Mouse (Mus musculus) right cerebral cortex, postnatal 10 days (tissue): ENCODE measurements at regions not wholly inside any gene's neighbourhood (a gene's known extent, or its start where the extent isn't known, plus 50 kb on each side); places are given as distances from the start of the nearest gene placed in this dataset.

Experiments
- DNase-seq, 2 experiments: peaks; one replicate each; pipeline ENCODE4 v3.0.0; 2021; ENCODE audit warnings: low spot score in 2 of 2

DNA sequence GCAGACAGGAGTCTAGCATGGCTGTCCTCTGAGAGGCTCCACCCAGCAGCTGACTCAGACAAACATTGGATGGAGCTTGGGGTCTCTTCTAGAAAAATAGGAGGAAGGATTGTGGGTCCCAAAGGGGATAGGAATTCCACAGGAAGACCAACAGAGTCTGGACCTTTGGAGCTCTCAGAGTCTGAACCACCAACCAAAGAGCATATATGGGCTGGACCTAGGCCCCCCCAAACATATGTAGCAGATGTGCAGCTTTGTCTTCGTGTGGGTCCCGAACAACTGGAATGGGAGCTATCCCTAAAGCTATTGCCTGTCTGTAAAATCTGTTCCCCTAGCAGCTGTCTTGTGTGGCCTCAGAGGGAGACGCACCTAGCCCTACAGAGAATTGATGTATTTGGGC is 50.1 kb upstream of the Cpm start:
- DNase-seq = no peak

GRCm38 (mm10) chr10:117578696-117579146 is 50.6 kb upstream of the Cpm start:
- no peak for DNase-seq

DNA sequence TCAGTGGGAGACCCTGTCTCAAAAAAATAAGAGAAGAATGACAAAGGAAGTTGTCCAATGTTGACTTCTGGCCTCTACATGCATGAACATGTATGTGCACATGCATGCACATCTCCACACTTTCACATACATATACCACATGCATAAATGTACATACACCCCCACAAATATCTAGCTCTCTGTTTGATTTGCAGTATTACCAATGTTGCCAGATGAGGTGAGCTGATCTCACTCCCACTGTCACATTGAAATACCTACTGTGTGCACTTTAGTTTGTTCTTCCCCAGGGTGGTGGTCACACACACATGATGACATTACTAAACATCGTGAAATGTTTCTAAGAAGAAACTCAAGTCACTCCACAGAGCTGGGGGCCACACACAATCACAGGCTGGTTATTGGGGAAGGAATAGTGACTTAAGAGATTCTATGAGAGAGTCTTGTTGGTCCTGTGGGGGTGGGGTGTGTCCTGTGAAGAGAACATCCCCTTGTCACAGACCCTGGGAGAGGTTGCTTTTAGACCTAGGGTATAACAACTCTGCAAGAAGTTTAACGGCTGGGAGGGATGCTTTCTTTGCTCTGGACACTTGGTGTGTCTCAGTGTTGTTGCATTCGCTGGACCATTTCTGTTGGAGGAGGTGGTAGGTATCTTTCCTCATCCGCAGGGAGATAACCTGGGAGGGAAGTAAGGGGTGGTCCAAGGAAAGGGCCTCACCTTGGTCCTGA is 51.2 kb upstream of the Cpm start:
- no peak for DNase-seq

- DNase-seq = no peak
Measured at GRCm38 (mm10) chr10:117576881-117577730, 52.2 kb upstream of the Cpm start.

DNA sequence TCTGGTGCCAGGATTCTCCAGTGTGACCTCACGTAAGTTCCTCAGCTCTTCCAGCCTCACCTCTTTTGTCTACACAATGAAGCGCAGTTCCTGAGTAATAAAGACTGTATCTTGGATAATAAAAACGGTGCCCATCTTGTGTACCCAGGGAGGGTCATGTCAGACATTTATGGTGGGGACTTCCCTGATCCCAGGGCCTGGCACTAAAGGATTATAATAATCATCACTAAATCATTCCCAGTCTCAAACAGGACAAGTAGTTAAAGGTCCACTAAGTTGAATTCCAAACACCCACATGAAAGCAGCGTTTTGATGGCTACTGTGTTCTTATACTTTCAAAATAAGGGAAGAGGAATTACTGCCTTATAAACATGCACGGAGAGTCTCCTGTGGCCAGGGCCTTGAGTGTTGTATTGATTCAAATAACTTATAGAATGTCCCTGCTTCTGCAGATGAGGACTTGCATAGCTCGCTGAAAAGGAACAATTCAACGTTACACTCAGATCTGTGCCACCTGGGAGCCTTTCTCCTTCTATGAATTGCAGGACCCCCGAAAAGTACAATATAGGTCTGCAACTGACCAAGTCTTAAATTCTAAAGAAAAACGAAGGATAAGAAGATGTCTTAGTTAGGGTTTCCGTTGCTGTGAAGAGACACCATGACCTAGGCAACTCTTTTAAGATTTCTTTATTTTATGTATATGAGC is 53.0 kb upstream of the Cpm start:
- DNase-seq = no peak

DNA sequence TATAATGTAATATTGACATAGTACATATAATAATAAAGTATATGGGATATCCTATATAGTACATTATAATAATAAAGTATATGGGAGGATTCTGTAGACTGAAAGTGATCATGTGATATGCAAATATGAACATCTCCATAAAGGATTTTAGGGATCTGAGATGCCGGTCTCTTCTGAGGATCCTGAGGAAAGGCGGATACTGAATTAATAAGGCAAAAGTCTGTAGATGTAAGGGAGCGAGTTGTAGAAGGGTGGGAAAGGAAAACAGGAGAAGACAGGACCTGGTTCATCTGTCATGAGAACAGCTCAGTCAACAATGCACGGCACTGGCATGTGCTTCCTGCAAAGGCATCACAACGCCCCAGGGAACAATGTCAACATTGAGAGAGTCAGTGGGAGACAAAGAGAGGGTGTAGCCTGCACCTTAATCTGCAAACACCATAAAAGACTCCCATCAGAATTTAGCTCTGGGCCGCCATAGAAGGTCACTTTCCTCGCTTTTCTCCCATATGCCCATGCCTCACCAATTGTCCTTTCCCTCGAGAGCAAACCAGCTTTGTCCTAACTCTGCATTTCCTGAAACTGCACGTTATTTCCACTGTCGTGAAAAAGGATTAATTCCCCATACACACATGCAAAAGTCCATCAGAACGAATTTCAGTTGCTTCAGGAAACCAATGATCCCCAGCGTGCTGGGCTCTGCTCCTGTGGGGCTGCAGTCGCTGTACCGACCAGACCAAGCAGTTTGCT is 53.7 kb upstream of the Cpm start:
- DNase-seq = no peak

- DNase-seq = no peak
Measured at GRCm38 (mm10) chr10:117574915-117575314, 54.4 kb upstream of the Cpm start.

- DNase-seq = no peak
Measured at GRCm38 (mm10) chr10:117574056-117574727, 55.1 kb upstream of the Cpm start.

- no peak for DNase-seq
Measured at GRCm38 (mm10) chr10:117573596-117573850, 55.8 kb upstream of the Cpm start.

GRCm38 (mm10) chr10:117572746-117573595 is 56.3 kb upstream of the Cpm start:
- DNase-seq = no peak

DNA sequence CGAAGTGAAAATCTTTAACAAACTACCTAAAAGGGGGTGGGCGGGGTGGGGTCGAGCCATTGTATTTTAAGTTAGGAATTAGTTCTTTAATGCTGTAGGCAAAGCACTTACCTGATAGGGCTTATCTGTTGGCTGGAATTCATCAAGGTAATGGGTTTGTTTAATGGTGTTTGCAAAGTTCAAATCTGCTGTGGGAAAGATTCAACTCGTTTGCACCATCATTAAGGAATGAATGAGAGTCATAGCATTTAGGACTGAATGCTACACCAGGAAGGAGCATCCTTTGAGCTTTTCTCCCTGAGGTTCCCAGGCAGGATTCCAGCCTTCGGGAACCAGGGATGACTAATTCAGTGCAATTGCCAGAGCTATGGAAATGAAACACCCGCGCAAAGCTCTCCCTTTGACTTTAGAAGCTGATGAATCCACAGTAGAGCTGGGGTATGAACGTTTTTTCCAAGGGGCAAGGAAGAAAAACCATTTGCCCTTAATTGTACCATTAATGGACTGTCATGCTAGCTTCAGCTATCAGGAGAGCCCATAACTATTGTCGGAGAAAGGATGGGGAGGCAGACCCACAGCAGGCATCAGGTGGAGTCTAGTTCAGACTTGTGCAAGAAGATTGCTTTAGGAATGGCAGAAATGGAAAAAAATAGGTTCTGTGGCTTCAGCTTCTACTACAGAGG is 57.3 kb upstream of the Cpm start:
- peak in 1 of 2 experiments; percentile 36 for DNase-seq

- DNase-seq = peak; percentile 52 to 57
Measured at GRCm38 (mm10) chr10:117570971-117571861, 58.1 kb upstream of the Cpm start.

DNA sequence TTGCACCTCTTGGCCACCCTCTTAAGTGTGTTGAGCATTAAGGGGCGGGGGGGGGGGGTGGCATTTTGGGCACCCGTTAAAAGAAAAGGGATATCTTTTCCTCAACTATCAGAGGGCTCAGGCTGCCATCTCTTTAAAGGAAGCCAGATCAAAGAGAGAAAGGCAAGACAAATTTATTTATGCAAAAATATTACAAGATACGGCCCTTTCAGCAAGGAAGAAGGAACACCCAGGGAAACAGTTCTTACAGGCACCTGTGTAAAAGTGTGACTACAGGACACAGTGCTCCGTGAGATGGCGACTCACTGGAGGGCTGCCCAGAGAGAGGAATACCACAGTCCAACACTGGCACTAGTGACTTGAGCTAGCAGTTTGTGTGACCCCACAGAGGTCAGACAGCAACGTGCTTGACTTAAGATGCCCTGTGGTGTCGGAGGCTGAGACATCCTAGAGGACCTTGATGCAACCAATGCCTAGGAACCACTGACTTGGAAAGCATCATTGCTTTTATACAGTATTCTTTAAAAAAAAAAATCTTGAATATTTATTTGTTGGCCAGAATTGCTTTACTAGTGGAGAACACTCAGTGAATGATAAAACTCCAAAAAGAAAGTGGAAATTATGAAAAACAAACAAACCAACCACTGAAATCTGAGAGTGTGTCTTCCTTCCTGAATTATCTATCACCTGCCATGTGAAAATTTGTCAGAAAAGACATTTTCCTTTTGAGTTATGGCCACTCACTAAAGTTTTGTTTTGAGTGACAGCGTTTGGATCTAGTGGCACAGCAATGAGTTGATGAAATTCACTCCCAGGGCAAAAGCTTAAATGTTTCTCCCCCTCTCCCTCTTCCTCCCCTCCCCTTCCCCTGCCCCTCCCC is 59.0 kb upstream of the Cpm start:
- DNase-seq = no peak

- no peak for DNase-seq
Measured at GRCm38 (mm10) chr10:117569301-117570079, 59.8 kb upstream of the Cpm start.

DNA sequence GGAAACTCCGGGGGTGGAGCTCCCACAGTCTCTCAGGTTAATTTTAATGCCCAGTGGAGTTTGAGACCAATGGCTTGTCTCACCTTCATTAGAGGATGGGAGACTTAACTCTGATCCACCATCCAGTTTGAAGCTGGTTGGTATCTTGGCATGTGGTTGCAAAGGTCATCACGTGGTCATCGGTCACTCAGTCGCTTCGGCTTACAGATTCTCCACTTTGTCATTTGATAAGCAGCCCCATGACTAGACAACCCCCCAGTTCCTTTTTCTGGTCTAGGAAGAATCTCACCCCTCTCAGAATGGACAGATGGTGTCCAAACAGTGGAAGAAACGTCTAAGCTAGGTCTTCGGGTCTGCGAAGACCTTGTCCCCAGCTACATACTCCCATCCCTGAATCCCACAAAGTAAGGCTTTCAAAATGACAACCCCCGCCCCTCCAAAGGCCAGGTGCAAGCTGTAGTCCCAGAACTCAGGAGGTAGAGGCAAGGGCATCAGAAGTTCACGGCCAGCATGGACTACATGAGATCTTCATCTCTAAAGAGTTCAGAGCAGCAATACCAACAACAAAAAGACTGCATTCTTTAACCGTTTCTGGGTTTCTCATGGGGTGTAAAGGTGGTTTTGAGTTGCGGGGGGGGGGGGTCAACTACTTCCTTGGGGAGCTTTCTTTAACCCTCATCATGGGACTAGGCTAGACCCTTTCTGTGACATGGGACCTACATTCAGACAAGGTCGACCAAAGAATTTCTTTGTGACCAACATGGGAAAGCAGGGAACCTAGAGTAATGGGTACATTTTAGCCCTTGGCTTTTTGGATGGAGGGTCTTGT is 60.6 kb upstream of the Cpm start:
- DNase-seq = no peak

DNA sequence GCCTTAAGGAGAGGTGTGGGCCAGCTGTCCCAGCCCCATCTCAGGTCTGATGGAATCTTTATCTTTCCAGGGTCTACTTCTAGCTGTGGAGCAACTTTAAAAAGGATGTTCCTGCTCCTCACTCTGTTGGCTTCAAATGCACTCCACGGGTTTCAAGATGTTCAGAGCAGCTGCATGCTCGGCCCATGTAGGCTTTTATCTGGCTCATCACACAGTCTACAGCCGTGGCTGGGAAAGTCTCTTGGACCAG is 61.2 kb upstream of the Cpm start:
- DNase-seq = no peak
